Mouse (Mus musculus) embryonic facial prominence, embryonic 11.5 days (tissue): ENCODE measurements around the gene Sh3bp4. TPM values are rescaled to one million over a fixed set of nuclear protein-coding genes. Genes with fewer than 3 reads are reported as not detected.
A peak's percentile ranks its signal among the peaks of the same experiment; 100 is the strongest.

Experiments
- ATAC-seq: fragments of 200-750 bp; cut with Nextera tagmentation; replicated peaks from 2 replicates; pipeline ENCODE4 v1.8.0; 2017; ENCODE audit warnings: low read depth; ENCODE audit not compliant: insufficient number of reproducible peaks, low FRiP score, low TSS enrichment
- DNase-seq: peaks from one replicate; pipeline ENCODE4 v3.0.0-alpha.2; 2015; ENCODE audit warnings: low spot score
- H3K27ac ChIP-seq: fragments of 300-500 bp; sonication (generic); replicated peaks from 2 replicates; pipeline ENCODE4 v1.5.1; 2014; ENCODE audit warnings: mild to moderate bottlenecking, low read depth, low read length, control low read depth
- H3K27me3 ChIP-seq: fragments of 300-500 bp; sonication (generic); 2 replicates; pipeline ENCODE4 v1.6.1; 2014; ENCODE audit warnings: mild to moderate bottlenecking, low read length, moderate library complexity, mixed read lengths; ENCODE audit not compliant: control insufficient read depth, insufficient read depth
- H3K36me3 ChIP-seq: fragments of 300-500 bp; sonication (generic); replicated peaks from 2 replicates; pipeline ENCODE4 v1.6.1; 2014; ENCODE audit warnings: low read depth, mild to moderate bottlenecking, low read length, moderate library complexity, mixed read lengths; ENCODE audit not compliant: control insufficient read depth, insufficient read depth
- H3K4me1 ChIP-seq: fragments of 300-500 bp; sonication (generic); 2 replicates; pipeline ENCODE4 v1.6.1; 2014; ENCODE audit warnings: low read length, mixed read lengths; ENCODE audit not compliant: control insufficient read depth, insufficient read depth
- H3K4me2 ChIP-seq: fragments of 300-500 bp; sonication (generic); 2 replicates; pipeline ENCODE4 v1.6.1; 2014; ENCODE audit warnings: low read depth, mild to moderate bottlenecking, control low read depth, low read length, moderate library complexity
- H3K4me3 ChIP-seq: fragments of 300-500 bp; sonication (generic); 2 replicates; pipeline ENCODE4 v1.5.1; 2014; ENCODE audit warnings: low read depth, low read length, control low read depth
- H3K9ac ChIP-seq: fragments of 300-500 bp; sonication (generic); replicated peaks from 2 replicates; pipeline ENCODE4 v1.6.1; 2014; ENCODE audit warnings: mild to moderate bottlenecking, control low read depth, low read length
- H3K9me3 ChIP-seq: fragments of 300-500 bp; sonication (generic); replicated peaks from 2 replicates; pipeline ENCODE4 v1.6.1; 2016; ENCODE audit warnings: mild to moderate bottlenecking, low read length, inconsistent platforms, mixed read lengths; ENCODE audit not compliant: control insufficient read depth
- WGBS: fragments of 180-500 bp; shearing (Covaris S2); extraction: QIAGEN DNeasy Blood & Tissue Kit; methylation state at CpG from one replicate; pipeline ENCODE4 v1.1.7; 2014; 5-methylcytosine and 5-hydroxymethylcytosine counted together
- polyA plus RNA-seq: library from polyadenylated mRNA; unstranded; fragments of >200 nt; fragmentation: Nextera tagmentation; extraction: Ambion mirVana; gene quantifications from 2 replicates; pipeline ENCODE4 v1.2.1, GENCODE M21; 2014

Sh3bp4 gene
- polyA plus RNA-seq, 1 experiment from 2014 or later: 22.0 TPM

DNA sequence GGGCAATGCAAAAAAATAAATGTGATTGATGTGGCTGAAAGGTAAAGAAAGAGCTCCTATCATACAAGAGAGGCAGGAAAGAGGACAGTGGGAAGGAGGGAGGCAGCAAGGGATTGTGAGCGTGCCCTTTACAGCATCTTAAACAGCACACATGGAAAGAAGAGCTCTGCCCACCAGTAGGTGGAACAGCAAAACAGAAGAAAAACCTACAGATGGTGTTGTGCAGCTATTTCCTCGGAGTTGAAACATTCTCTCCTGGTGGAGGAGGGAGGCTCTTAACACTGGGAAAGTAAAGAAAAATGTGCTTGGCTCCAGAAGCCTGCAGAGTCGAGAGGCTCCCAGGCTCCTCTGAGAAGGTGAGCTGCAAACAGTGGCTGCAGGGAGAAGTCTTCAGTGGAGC is 12.8 kb upstream of the Sh3bp4 start:
- no peak overlapping the region for H3K4me3 ChIP-seq

DNA sequence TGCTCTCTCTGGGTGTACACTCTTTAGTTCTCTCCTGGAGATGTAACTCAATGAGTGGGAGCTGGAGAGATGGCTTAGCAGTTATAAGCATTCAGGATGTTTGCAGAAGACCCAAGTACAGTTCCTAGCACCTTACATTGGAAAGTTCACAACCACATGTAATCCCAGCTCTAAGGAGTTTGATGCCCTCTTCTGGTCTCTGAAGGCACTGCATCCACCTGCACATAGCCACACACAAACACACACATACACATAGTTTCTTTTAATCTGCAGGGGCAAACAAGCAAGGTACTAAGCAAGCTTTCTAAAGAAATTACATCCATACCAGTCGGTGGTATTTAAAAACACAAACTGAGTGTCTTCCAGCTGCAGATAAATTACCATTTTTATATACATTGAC is 12.2 kb upstream of the Sh3bp4 start:
- ATAC-seq: no peak
- H3K4me1 ChIP-seq: no peaks in the 10 kb centered on the region
- H3K27me3 ChIP-seq: no peaks in the 10 kb centered on the region
- H3K36me3 ChIP-seq: no peaks in the 10 kb centered on the region
- H3K27ac ChIP-seq: no peak overlapping the region
- H3K9me3 ChIP-seq: no peaks in the 10 kb centered on the region
- H3K9ac ChIP-seq: no peak overlapping the region
- no peak for DNase-seq
- 94% methylated on average over 1 of the region's 1 CpGs for WGBS
- H3K4me3 ChIP-seq: no peak overlapping the region
- H3K4me2 ChIP-seq: no peak overlapping the region

More for the DNA sequence above, 12.8 kb upstream of the Sh3bp4 start:
- Histone ChIP-seq H3K27ac (no peak overlapping the region), H3K4me2 (no peak overlapping the region), H3K27me3 (no peaks in the 10 kb centered on the region), H3K4me1 (no peaks in the 10 kb centered on the region), H3K9me3 (no peaks in the 10 kb centered on the region), H3K9ac (no peak overlapping the region), H3K36me3 (no peaks in the 10 kb centered on the region)
- WGBS: 82% methylated on average over 3 of the region's 3 CpGs
- no peak for DNase-seq
- ATAC-seq: no peak

DNA sequence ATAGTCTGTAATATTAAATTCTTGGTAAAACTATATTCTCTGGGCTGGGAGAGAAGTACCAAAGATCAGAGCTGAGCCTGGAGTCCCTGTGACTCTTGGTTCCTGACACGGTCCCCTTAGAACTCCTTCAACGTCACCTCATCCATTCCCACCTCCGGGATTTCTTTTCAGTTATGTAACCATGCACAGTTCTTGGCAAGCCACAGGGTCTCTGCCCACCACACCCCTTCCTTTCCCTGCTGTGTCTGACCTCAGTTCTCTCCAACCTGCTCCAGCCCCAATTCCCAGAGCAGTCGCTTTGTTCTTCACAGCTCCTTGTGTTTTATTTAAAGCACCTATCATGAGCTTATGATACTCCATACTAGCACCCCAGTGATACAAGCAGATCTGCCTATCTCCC is 7.2 kb upstream of the Sh3bp4 start:
- no peak overlapping the region for H3K27ac ChIP-seq
- no peaks in the 10 kb centered on the region for H3K36me3 ChIP-seq
- WGBS: 91% methylated on average over 4 of the region's 4 CpGs
- H3K4me2 ChIP-seq: no peak overlapping the region
- H3K4me1 ChIP-seq: no peaks in the 10 kb centered on the region
- ATAC-seq (no peak), DNase-seq (no peak)
- H3K4me3 ChIP-seq: no peak overlapping the region
- no peaks in the 10 kb centered on the region for H3K9me3 ChIP-seq
- H3K9ac ChIP-seq: no peak overlapping the region
- H3K27me3 ChIP-seq: no peaks in the 10 kb centered on the region

DNA sequence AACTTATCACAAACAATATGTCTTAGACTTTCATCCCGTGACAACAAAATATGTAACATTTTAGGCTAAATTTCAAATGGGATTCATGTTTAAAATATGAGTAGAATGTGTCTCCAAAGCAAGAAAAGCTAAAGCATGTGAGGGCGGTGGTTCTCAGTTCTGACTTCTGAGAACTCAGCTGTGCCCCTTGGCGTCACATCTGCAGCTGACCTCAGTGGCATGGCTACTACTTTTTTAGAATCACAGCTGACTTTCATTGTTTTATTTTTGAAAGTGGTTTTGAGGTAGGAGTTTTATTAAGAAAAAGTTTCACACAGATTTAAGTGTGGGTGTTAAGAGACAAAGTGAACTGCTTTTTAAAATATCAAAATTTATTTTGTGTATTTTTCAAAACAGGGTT is 6.4 kb upstream of the Sh3bp4 start:
- 91% methylated on average over 3 of the region's 3 CpGs for WGBS
- Histone ChIP-seq H3K9ac (no peak overlapping the region), H3K4me3 (no peak overlapping the region), H3K27ac (no peak overlapping the region), H3K9me3 (no peaks in the 10 kb centered on the region), H3K4me1 (no peaks in the 10 kb centered on the region), H3K36me3 (no peaks in the 10 kb centered on the region), H3K27me3 (no peaks in the 10 kb centered on the region), H3K4me2 (no peak overlapping the region)
- ATAC-seq (no peak), DNase-seq (no peak)

DNA sequence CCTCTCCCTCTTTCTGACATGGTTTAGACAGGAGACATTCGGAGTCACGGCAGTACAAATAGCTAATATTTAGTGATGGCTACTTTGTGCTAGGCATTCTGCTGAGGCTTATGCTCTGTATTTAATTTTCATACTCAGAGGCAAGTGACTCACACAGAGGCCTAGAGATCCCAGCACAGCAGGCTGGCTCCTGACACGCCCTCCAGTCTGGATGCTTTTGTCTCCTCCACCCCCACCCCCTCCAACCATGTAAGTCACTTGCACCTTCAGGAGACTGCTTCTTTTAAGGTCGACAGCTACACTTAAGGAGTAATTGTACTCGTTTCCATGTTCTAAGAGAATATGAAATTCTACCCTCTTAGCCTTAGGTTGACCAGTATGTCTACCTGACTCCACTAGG is 1.4 kb upstream of the Sh3bp4 start:
- Histone ChIP-seq H3K4me1 (peaks cover 2% of the 10 kb centered on the region; the same call in 1 of the 2 replicates), H3K9ac (no peak overlapping the region), H3K36me3 (no peaks in the 10 kb centered on the region), H3K4me2 (no peak overlapping the region), H3K9me3 (no peaks in the 10 kb centered on the region), H3K27me3 (no peaks in the 10 kb centered on the region), H3K4me3 (no peak overlapping the region), H3K27ac (no peak overlapping the region)
- no peak for DNase-seq
- WGBS: 63% methylated on average over 5 of the region's 5 CpGs
- no peak for ATAC-seq

DNA sequence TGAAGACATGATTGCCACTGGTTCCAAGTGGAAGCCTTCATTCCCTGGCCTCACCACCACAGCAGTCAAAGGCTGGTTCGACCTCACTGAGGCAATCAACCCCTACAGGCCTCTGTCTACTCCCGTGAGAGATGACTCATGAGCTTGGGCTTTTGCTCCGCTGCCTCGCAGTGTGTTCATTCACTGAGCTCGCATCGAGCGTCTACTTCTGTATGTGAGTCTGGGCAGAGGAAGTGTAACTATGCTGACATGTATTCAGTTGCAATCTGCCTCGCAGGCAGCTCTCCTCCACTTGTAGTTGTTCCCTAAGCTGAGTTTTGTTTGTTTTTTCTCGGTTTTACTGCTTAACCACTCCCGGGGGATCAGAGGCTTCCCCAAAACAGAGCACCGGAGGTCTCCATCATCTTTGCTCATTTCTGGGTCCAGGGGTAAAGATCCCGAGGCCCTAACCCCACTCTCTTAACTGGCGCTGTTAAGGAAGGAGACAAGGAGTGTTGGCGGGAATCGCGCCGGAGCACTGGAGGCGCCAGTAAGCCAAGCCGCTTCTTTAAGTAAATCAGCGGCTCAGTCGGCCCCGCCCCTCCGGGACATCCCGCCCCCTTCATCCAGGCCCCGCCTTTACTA is 624 bp upstream of the Sh3bp4 start:
- H3K27ac ChIP-seq: peak overlapping the region; percentile 57; the same call in 1 of the 2 replicates
- H3K4me1 ChIP-seq: peaks cover 2% of the 10 kb centered on the region; the same call in 1 of the 2 replicates
- no peaks in the 10 kb centered on the region for H3K36me3 ChIP-seq
- peak; percentile 5; the same call in 1 of the 2 replicates for ATAC-seq
- peak overlapping the region; percentile 79 for H3K4me3 ChIP-seq
- no peaks in the 10 kb centered on the region for H3K27me3 ChIP-seq
- DNase-seq: peak; percentile 70
- peak overlapping the region; percentile 35 for H3K9ac ChIP-seq
- H3K9me3 ChIP-seq: no peaks in the 10 kb centered on the region
- peak overlapping the region; percentile 28 for H3K4me2 ChIP-seq
- 2% methylated on average over 25 of the region's 25 CpGs for WGBS

DNA sequence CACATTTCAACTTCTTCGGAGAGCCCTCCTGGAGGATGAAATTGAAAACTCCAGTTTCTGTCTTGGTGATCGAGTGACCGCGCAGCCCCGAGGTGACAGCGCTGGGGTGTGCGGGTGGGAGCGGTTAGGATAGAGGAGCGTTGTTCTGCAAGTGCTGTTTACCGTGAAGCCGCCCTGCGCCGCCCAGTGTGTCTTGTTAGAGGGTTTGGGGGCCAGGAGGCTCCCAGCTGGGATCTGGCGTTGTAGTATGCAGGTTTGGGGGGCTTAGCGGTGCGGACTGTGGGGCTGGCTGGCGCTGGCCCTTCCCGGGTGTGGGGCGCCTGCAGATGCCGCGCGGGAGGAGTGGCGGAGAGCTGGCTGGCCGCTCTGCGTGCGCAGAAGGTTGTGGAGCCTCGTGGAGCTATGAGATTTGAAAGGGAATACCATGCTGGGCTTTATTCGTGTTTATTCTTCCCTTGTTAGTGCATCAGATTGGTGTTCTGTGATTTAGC is 701 bp downstream of the Sh3bp4 start:
- H3K9ac ChIP-seq: peak overlapping the region; percentile 88
- H3K27ac ChIP-seq: peak overlapping the region; percentile 78
- peak overlapping the region; percentile 82 for H3K4me2 ChIP-seq
- H3K4me3 ChIP-seq: peak overlapping the region; percentile 79
- WGBS: 0% methylated on average over 28 of the region's 28 CpGs
- no peaks in the 10 kb centered on the region for H3K36me3 ChIP-seq
- DNase-seq: peak; percentile 69
- H3K9me3 ChIP-seq: no peaks in the 10 kb centered on the region
- peak; percentile 32 for ATAC-seq
- H3K4me1 ChIP-seq: peaks cover 2% of the 10 kb centered on the region; the same call in 1 of the 2 replicates
- H3K27me3 ChIP-seq: no peaks in the 10 kb centered on the region

DNA sequence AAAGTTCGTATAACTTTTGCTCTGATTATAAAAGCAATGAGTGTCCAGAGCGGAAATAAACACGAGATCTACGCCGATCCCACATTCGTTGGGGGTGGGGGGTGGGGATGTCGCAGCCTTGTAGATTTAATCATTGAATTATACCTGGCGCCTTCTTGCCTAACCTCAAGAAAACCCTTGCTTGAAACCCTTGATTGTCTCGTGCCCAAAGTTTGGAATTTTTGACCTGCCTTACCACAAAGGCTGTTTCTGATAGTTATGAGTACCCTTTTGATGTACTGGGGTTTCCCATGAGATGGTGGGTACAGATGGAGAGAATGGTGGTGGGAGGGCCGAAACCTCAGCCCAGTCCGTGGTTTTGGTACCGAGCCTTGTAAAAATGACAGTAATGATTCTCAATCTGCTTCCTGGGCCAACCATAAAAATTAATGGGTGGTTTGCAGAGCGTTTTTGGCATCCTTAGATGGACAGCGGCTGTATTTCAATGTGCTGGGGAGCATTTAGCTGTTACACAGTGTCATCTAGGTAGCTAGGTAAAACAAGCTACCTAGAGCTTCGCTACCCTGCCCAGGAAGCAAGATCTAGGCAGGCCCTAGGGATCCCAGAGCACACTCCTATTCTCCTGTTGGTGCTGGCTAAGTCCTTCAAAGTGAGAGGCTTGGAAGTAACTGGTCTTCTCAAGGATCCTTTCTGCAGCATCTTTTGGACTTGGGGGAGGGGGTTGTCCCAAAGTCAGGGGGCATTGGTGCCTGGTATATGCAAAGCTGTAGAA is 1.3 kb downstream of the Sh3bp4 start:
- H3K27me3 ChIP-seq: no peaks in the 10 kb centered on the region
- no peak overlapping the region; the same call in 1 of the 2 replicates for H3K27ac ChIP-seq
- DNase-seq: no peak
- no peaks in the 10 kb centered on the region for H3K36me3 ChIP-seq
- peaks cover 2% of the 10 kb centered on the region; the same call in 1 of the 2 replicates for H3K4me1 ChIP-seq
- H3K4me2 ChIP-seq: peak overlapping the region; percentile 82
- WGBS: 5% methylated on average over 15 of the region's 15 CpGs
- H3K9ac ChIP-seq: peak overlapping the region; percentile 88
- H3K4me3 ChIP-seq: peak overlapping the region; percentile 79
- no peak for ATAC-seq
- H3K9me3 ChIP-seq: no peaks in the 10 kb centered on the region
